Mouse (Mus musculus): ENCODE data around the gene Tph1. TPM values are rescaled to one million over a fixed set of nuclear protein-coding genes. Genes with fewer than 3 reads are reported as not detected.

The Tph1 gene
- polyA plus RNA-seq, 1 experiment from 2014 or later, result not detected

- Histone ChIP-seq H3K4me3 (ENCODE audit: low read depth, low read length) (peak overlapping the region; percentile 62), H3K27ac (ENCODE audit: low read depth, low read length) (peak overlapping the region; percentile 56; the same call in 1 of the 2 replicates), H3K36me3 (ENCODE audit: control insufficient read depth, insufficient read depth, low read length) (no peaks in the 10 kb centered on the region), H3K9me3 (ENCODE audit: control insufficient read depth, low read length) (no peaks in the 10 kb centered on the region), H3K4me1 (replicated peaks; ENCODE audit: control insufficient read depth, insufficient read depth, low read length) (no peaks in the 10 kb centered on the region), H3K4me2 (replicated peaks; ENCODE audit: low read depth, low read length) (peak overlapping the region; percentile 88), H3K27me3 (ENCODE audit: control insufficient read depth, insufficient read depth, low read length) (peaks cover 3% of the 10 kb centered on the region; the same call in 1 of the 2 replicates), H3K9ac (ENCODE audit: low read depth, low read length) (peak overlapping the region; percentile 70)
- no peak for DNase-seq (ENCODE audit: low spot score)
- ATAC-seq (ENCODE audit: low FRiP score), result peak; percentile 54
- WGBS, result 11% methylated on average over 28 of the region's 32 CpGs
These were observed 33.2 kb downstream of the Tph1 start for GRCm38 (mm10) chr7:46638889-46639691.

- Histone ChIP-seq H3K4me3 (ENCODE audit: low read depth, low read length) (no peak overlapping the region), H3K36me3 (ENCODE audit: control insufficient read depth, insufficient read depth, low read length) (no peaks in the 10 kb centered on the region), H3K9ac (ENCODE audit: low read depth, low read length) (no peak overlapping the region), H3K9me3 (ENCODE audit: control insufficient read depth, low read length) (no peaks in the 10 kb centered on the region), H3K4me2 (replicated peaks; ENCODE audit: low read depth, low read length) (no peak overlapping the region), H3K27me3 (ENCODE audit: control insufficient read depth, insufficient read depth, low read length) (no peaks in the 10 kb centered on the region), H3K4me1 (replicated peaks; ENCODE audit: control insufficient read depth, insufficient read depth, low read length) (no peaks in the 10 kb centered on the region), H3K27ac (ENCODE audit: low read depth, low read length) (no peak overlapping the region)
- ATAC-seq (ENCODE audit: low FRiP score) (no peak), DNase-seq (ENCODE audit: low spot score) (no peak)
- WGBS, result 47% methylated on average over 8 of the region's 8 CpGs
These were observed 43.9 kb downstream of the Tph1 start for GRCm38 (mm10) chr7:46628375-46628975.

- DNase-seq (ENCODE audit: low spot score), result no peak
- H3K27ac ChIP-seq (ENCODE audit: low read depth, low read length), result no peak overlapping the region
These were observed 48.4 kb downstream of the Tph1 start for GRCm38 (mm10) chr7:46623979-46624378.

DNA sequence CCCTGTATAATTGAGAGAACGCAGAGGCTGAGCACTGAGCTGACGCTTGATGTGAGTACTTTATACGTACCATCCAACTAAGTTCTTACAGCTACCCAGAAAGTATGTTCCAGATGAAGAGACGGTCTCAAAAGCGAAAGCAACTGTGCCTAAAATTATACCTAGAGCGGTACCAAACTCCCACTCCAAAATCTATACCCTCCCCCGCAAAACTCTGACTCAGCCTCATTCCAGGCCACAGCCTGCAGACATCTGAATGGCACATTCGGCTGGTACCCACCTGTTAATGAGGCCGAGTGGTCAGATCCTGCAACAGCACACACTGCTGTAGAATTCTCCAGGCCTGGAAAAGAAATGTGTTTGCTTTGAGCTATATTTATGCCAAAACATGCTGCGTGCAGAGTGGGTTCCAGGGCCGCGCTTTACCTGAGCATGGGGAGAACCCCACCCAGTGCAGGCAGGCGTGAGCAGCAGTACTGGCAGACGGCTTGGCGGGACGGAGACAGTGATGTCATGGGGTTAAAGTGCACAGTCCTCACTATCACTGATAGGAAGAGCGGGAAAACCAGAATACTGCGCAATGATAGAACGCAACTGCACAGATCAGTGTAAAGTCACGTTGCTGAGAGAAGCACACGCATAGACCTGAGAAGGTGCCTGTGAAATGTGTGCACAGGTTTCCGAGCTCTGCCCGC, 53.8 kb downstream of the Tph1 start:
- 95% methylated on average over 23 of the region's 23 CpGs for WGBS
- no peaks in the 10 kb centered on the region for H3K4me1 ChIP-seq (replicated peaks; ENCODE audit: control insufficient read depth, insufficient read depth, low read length)
- DNase-seq (ENCODE audit: low spot score), result no peak
- ATAC-seq (ENCODE audit: low FRiP score), result no peak
- no peaks in the 10 kb centered on the region for H3K27me3 ChIP-seq (ENCODE audit: control insufficient read depth, insufficient read depth, low read length)
- H3K36me3 ChIP-seq (ENCODE audit: control insufficient read depth, insufficient read depth, low read length), result no peaks in the 10 kb centered on the region
- no peak overlapping the region for H3K4me3 ChIP-seq (ENCODE audit: low read depth, low read length)
- H3K9ac ChIP-seq (ENCODE audit: low read depth, low read length), result no peak overlapping the region
- no peak overlapping the region for H3K27ac ChIP-seq (ENCODE audit: low read depth, low read length)
- H3K9me3 ChIP-seq (ENCODE audit: control insufficient read depth, low read length), result no peaks in the 10 kb centered on the region
- H3K4me2 ChIP-seq (replicated peaks; ENCODE audit: low read depth, low read length), result no peak overlapping the region

More at GRCm38 (mm10) chr7:46623979-46624378, 48.4 kb downstream of the Tph1 start:
- H3K36me3 ChIP-seq (ENCODE audit: control insufficient read depth, insufficient read depth, low read length), result no peaks in the 10 kb centered on the region
- H3K9ac ChIP-seq (ENCODE audit: low read depth, low read length), result no peak overlapping the region
- H3K4me2 ChIP-seq (replicated peaks; ENCODE audit: low read depth, low read length), result no peak overlapping the region
- H3K9me3 ChIP-seq (ENCODE audit: control insufficient read depth, low read length), result no peaks in the 10 kb centered on the region
- no peaks in the 10 kb centered on the region for H3K4me1 ChIP-seq (replicated peaks; ENCODE audit: control insufficient read depth, insufficient read depth, low read length)
- no peak for ATAC-seq (ENCODE audit: low FRiP score)
- WGBS, result 66% methylated on average over 2 of the region's 3 CpGs
- H3K4me3 ChIP-seq (ENCODE audit: low read depth, low read length), result no peak overlapping the region
- no peaks in the 10 kb centered on the region for H3K27me3 ChIP-seq (ENCODE audit: control insufficient read depth, insufficient read depth, low read length)

GRCm38 (mm10) chr7:46616429-46617005, 55.8 kb downstream of the Tph1 start:
- no peak overlapping the region for H3K4me2 ChIP-seq (replicated peaks; ENCODE audit: low read depth, low read length)
- no peaks in the 10 kb centered on the region for H3K4me1 ChIP-seq (replicated peaks; ENCODE audit: control insufficient read depth, insufficient read depth, low read length)
- no peak overlapping the region for H3K27ac ChIP-seq (ENCODE audit: low read depth, low read length)
- DNase-seq (ENCODE audit: low spot score), result no peak
- ATAC-seq (ENCODE audit: low FRiP score), result no peak
- no peak overlapping the region for H3K9ac ChIP-seq (ENCODE audit: low read depth, low read length)
- no peak overlapping the region for H3K4me3 ChIP-seq (ENCODE audit: low read depth, low read length)
- H3K9me3 ChIP-seq (ENCODE audit: control insufficient read depth, low read length), result no peaks in the 10 kb centered on the region
- 94% methylated on average over 7 of the region's 7 CpGs for WGBS
- no peaks in the 10 kb centered on the region for H3K36me3 ChIP-seq (ENCODE audit: control insufficient read depth, insufficient read depth, low read length)
- no peaks in the 10 kb centered on the region for H3K27me3 ChIP-seq (ENCODE audit: control insufficient read depth, insufficient read depth, low read length)

DNA sequence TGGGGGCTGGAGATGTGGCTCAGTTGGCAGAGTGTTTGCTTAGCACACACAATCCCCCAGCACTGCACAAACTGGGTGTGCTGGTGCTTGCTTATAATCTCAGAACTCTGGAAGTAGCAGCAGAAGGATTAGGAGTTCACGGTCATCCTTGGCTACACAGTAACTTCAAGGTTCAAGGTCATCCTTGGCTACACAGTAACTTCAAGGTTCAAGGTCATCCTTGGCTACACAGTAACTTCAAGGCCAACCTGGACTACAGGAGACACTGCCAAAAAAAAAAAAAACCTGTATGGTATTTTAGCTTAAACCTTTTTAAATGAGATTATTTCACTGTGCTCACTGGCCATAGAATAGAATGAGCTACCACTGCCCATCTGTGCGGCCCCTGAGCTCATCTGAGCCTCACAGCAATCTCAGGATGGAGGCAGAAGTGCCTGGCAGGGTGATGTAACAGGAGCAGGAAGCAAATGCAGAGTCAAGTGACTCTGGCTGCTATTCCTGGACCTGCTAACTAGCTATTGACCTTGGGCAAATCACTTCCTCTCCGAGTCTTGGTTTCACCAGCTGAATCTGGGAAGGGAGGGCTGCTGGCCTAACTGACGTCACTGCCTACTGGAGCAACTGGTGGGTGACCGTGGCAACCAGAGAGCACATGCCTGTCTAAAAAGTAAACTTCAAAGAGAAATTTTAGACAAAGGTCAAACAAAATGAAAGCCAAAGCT, 56.9 kb downstream of the Tph1 start:
- 74% methylated on average over 5 of the region's 5 CpGs for WGBS
- no peaks in the 10 kb centered on the region for H3K36me3 ChIP-seq (ENCODE audit: control insufficient read depth, insufficient read depth, low read length)
- no peaks in the 10 kb centered on the region for H3K4me1 ChIP-seq (replicated peaks; ENCODE audit: control insufficient read depth, insufficient read depth, low read length)
- DNase-seq (ENCODE audit: low spot score) (no peak), ATAC-seq (ENCODE audit: low FRiP score) (no peak)
- H3K4me2 ChIP-seq (replicated peaks; ENCODE audit: low read depth, low read length), result no peak overlapping the region
- H3K4me3 ChIP-seq (ENCODE audit: low read depth, low read length), result no peak overlapping the region
- H3K9ac ChIP-seq (ENCODE audit: low read depth, low read length), result no peak overlapping the region
- no peaks in the 10 kb centered on the region for H3K27me3 ChIP-seq (ENCODE audit: control insufficient read depth, insufficient read depth, low read length)
- H3K27ac ChIP-seq (ENCODE audit: low read depth, low read length), result no peak overlapping the region
- H3K9me3 ChIP-seq (ENCODE audit: control insufficient read depth, low read length), result no peaks in the 10 kb centered on the region

DNA sequence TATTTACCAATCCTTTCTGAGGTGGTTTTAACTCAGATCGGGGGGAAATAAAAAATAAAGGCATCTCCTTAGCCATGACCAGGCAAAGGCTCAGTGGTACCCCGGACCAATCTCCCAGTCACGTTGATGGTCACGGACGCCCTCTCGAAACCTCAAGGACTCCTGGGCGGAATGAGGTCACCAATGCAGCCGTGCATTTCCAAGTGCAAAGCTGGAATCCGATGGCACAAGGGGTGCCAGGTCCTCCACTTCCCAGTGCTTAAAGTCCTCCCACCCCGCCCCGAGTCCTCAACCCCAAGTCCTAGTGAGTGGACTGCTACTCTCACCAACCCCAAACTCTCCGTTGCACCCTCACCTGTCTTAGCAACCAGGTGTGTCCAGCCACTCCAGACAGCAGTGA, 58.1 kb downstream of the Tph1 start:
- WGBS, result 91% methylated on average over 12 of the region's 12 CpGs
- no peak overlapping the region for H3K27ac ChIP-seq (ENCODE audit: low read depth, low read length)
- no peaks in the 10 kb centered on the region for H3K27me3 ChIP-seq (ENCODE audit: control insufficient read depth, insufficient read depth, low read length)
- no peak overlapping the region for H3K4me3 ChIP-seq (ENCODE audit: low read depth, low read length)
- no peaks in the 10 kb centered on the region for H3K4me1 ChIP-seq (replicated peaks; ENCODE audit: control insufficient read depth, insufficient read depth, low read length)
- no peaks in the 10 kb centered on the region for H3K9me3 ChIP-seq (ENCODE audit: control insufficient read depth, low read length)
- DNase-seq (ENCODE audit: low spot score), result no peak
- no peak overlapping the region for H3K9ac ChIP-seq (ENCODE audit: low read depth, low read length)
- H3K4me2 ChIP-seq (replicated peaks; ENCODE audit: low read depth, low read length), result no peak overlapping the region
- ATAC-seq (ENCODE audit: low FRiP score), result no peak
- H3K36me3 ChIP-seq (ENCODE audit: control insufficient read depth, insufficient read depth, low read length), result no peaks in the 10 kb centered on the region

- no peak for ATAC-seq (ENCODE audit: low FRiP score)
- H3K4me3 ChIP-seq (ENCODE audit: low read depth, low read length), result no peak overlapping the region
- no peaks in the 10 kb centered on the region for H3K36me3 ChIP-seq (ENCODE audit: control insufficient read depth, insufficient read depth, low read length)
- no peak overlapping the region for H3K9ac ChIP-seq (ENCODE audit: low read depth, low read length)
- H3K9me3 ChIP-seq (ENCODE audit: control insufficient read depth, low read length), result no peaks in the 10 kb centered on the region
- WGBS, result 89% methylated on average over 10 of the region's 10 CpGs
- no peak overlapping the region for H3K4me2 ChIP-seq (replicated peaks; ENCODE audit: low read depth, low read length)
- DNase-seq (ENCODE audit: low spot score), result no peak
- no peak overlapping the region for H3K27ac ChIP-seq (ENCODE audit: low read depth, low read length)
- no peaks in the 10 kb centered on the region for H3K4me1 ChIP-seq (replicated peaks; ENCODE audit: control insufficient read depth, insufficient read depth, low read length)
- no peaks in the 10 kb centered on the region for H3K27me3 ChIP-seq (ENCODE audit: control insufficient read depth, insufficient read depth, low read length)
These were observed 59.2 kb downstream of the Tph1 start for GRCm38 (mm10) chr7:46613091-46613490.

Data from hindbrain, embryonic 11.5 days (tissue).